Mouse (Mus musculus) midbrain, postnatal 0 days (tissue): ENCODE data around the gene Lep. TPM values are rescaled to one million over a fixed set of nuclear protein-coding genes. Genes with fewer than 3 reads are reported as not detected.

Experiments
- ATAC-seq: fragments of 200-750 bp; cut with Nextera tagmentation; 2 replicates; pipeline ENCODE4 v1.8.0; 2017; ENCODE audit warnings: moderate number of reproducible peaks, mild to moderate bottlenecking, moderate TSS enrichment, moderate library complexity; ENCODE audit not compliant: low FRiP score
- DNase-seq: peaks from one replicate; pipeline ENCODE4 v3.0.0-alpha.2; 2015; ENCODE audit warnings: low spot score
- H3K27ac ChIP-seq: fragments of 300-500 bp; sonication (generic); 2 replicates; pipeline ENCODE4 v1.5.1; 2014; ENCODE audit warnings: low read depth, mild to moderate bottlenecking, low read length, mixed read lengths
- H3K27me3 ChIP-seq: fragments of 300-500 bp; sonication (generic); 2 replicates; pipeline ENCODE4 v1.6.1; 2014; ENCODE audit warnings: low read length, control low read depth, mixed read lengths; ENCODE audit not compliant: insufficient read depth
- H3K36me3 ChIP-seq: fragments of 300-500 bp; sonication (generic); 2 replicates; pipeline ENCODE4 v1.6.1; 2014; ENCODE audit warnings: low read length, control low read depth, mixed read lengths; ENCODE audit not compliant: insufficient read depth
- H3K4me1 ChIP-seq: fragments of 300-500 bp; sonication (generic); 2 replicates; pipeline ENCODE4 v1.6.1; 2014; ENCODE audit warnings: mild to moderate bottlenecking, control low read depth, antibody characterized with exemption, low read length, mixed read lengths; ENCODE audit not compliant: insufficient read depth
- H3K4me2 ChIP-seq: fragments of 300-500 bp; sonication (generic); 2 replicates; pipeline ENCODE4 v1.6.1; 2014; ENCODE audit warnings: low read depth, mild to moderate bottlenecking, low read length, mixed read lengths; ENCODE audit not compliant: poor library complexity, severe bottlenecking
- H3K4me3 ChIP-seq: fragments of 300-500 bp; sonication (generic); 2 replicates; pipeline ENCODE4 v1.5.1; 2014; ENCODE audit warnings: low read depth, mild to moderate bottlenecking, low read length, moderate library complexity
- H3K9ac ChIP-seq: fragments of 300-500 bp; sonication (generic); replicated peaks from 2 replicates; pipeline ENCODE4 v1.6.1; 2014; ENCODE audit warnings: mild to moderate bottlenecking, low read length, moderate library complexity, mixed read lengths; ENCODE audit not compliant: poor library complexity, severe bottlenecking
- H3K9me3 ChIP-seq: fragments of 300-500 bp; sonication (generic); 2 replicates; pipeline ENCODE4 v1.6.1; 2016; ENCODE audit warnings: low read length, control low read depth
- CTCF ChIP-seq: IDR thresholded peaks from 2 replicates; pipeline ENCODE4 v1.5.1; 2016; ENCODE audit warnings: antibody characterized with exemption, mild to moderate bottlenecking
- WGBS: fragments of 180-500 bp; shearing (Covaris S2); extraction: QIAGEN DNeasy Blood & Tissue Kit; methylation state at CpG from one replicate; pipeline ENCODE4 v1.1.7; 2014; 5-methylcytosine and 5-hydroxymethylcytosine counted together
- microRNA-seq: library from miRNA; unstranded; fragments of <30 nt; microRNA quantifications from one replicate; pipeline ENCODE4, GENCODE M21; 2016; ENCODE audit warnings: borderline number of aligned reads
- polyA plus RNA-seq: library from polyadenylated mRNA; unstranded; fragments of >200 nt; fragmentation: Nextera tagmentation; extraction: Ambion mirVana; gene quantifications from 2 replicates; pipeline ENCODE4 v1.2.1, GENCODE M21; 2015
- total RNA-seq: library from RNA; depleted of rRNA; stranded (reverse); fragments of >200 nt; gene quantifications from 2 replicates; pipeline ENCODE4 v1.2.3, GENCODE M21; 2014; rRNA removed

Gene Lep
- total and polyA plus RNA-seq, 2 experiments from 2014 or later: not detected

- whole genome bisulfite sequencing: 76% methylated on average over 7 of the region's 7 CpGs
- DNase-seq (no peak), ATAC-seq (no peak)
- Histone ChIP-seq H3K4me3 (no peak overlapping the region), H3K9me3 (no peaks in the 10 kb centered on the region), H3K4me2 (no peak overlapping the region), H3K27ac (no peak overlapping the region), H3K4me1 (no peaks in the 10 kb centered on the region), H3K27me3 (no peaks in the 10 kb centered on the region), H3K36me3 (no peaks in the 10 kb centered on the region), H3K9ac (no peak overlapping the region)
- no peak for TF ChIP-seq CTCF
These were observed 55.7 kb downstream of the Lep start for GRCm38 (mm10) chr6:29115756-29116155.

GRCm38 (mm10) chr6:29117417-29118104 lies 57.5 kb downstream of the Lep start:
- no peak overlapping the region for H3K9ac ChIP-seq
- H3K36me3 ChIP-seq: no peaks in the 10 kb centered on the region
- no peaks in the 10 kb centered on the region for H3K4me1 ChIP-seq
- DNase-seq (peak; percentile 73), ATAC-seq (peak; percentile 61; the same call in 1 of the 2 replicates)
- 41% methylated on average over 7 of the region's 7 CpGs for WGBS
- no peaks in the 10 kb centered on the region for H3K27me3 ChIP-seq
- H3K27ac ChIP-seq: no peak overlapping the region
- TF ChIP-seq CTCF: no peak
- H3K4me3 ChIP-seq: no peak overlapping the region
- H3K9me3 ChIP-seq: no peaks in the 10 kb centered on the region
- H3K4me2 ChIP-seq: no peak overlapping the region

DNA sequence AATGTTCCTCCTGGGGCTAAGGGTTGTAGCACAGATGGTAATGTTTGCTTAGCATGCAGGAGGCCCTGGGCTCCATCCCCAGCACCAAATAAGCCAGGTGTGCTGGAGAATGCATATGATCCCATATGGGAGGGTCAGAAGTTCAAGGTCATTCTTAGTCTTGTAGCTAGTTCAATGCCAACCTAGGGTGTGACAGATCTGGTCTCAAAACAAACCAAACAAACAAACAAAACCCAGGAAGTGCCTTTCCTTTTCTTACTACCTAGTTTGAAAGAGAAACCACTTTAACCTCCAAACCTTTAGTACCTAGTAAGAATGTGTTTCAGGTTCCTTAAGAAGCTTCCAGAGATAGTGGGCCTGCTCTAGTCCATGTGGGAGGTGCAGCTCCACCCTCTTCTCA lies 58.2 kb downstream of the Lep start:
- Histone ChIP-seq H3K4me2 (no peak overlapping the region), H3K27me3 (no peaks in the 10 kb centered on the region), H3K9ac (no peak overlapping the region), H3K27ac (no peak overlapping the region), H3K36me3 (no peaks in the 10 kb centered on the region), H3K4me1 (no peaks in the 10 kb centered on the region), H3K9me3 (no peaks in the 10 kb centered on the region), H3K4me3 (no peak overlapping the region)
- ATAC-seq: no peak
- no peak for TF ChIP-seq CTCF
- DNase-seq: no peak

- no peak for ATAC-seq
- H3K4me2 ChIP-seq: no peak overlapping the region
- no peak overlapping the region for H3K4me3 ChIP-seq
- 82% methylated on average over 4 of the region's 4 CpGs for WGBS
- no peaks in the 10 kb centered on the region for H3K9me3 ChIP-seq
- peaks cover under 1% of the 10 kb centered on the region; the same call in 1 of the 2 replicates for H3K36me3 ChIP-seq
- no peak for TF ChIP-seq CTCF
- H3K4me1 ChIP-seq: no peaks in the 10 kb centered on the region
- no peak overlapping the region for H3K27ac ChIP-seq
- no peak for DNase-seq
- H3K27me3 ChIP-seq: no peaks in the 10 kb centered on the region
- no peak overlapping the region for H3K9ac ChIP-seq
These were observed 58.9 kb downstream of the Lep start for GRCm38 (mm10) chr6:29118963-29119362.

DNA sequence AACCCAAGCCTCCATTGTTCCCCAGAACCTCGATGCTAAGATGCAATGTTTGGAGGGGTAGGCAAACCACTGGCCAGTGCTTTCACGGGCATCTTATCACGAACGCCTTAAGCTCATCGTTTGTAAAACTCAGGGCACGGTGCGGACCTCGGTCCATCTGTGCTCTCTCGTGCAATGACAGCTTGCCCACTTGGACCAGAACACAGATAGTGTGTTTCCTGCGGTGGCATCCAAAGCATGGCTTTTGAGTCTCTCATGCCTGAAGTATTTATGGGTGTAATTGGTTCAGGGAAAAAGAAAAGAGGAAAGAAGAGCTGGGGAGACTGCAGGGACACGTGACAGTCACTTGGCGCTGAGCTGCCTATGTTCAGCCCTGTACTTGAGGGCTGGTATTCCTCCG lies 60.0 kb downstream of the Lep start:
- Histone ChIP-seq H3K36me3 (peaks cover 9% of the 10 kb centered on the region; the same call in 1 of the 2 replicates), H3K9me3 (no peaks in the 10 kb centered on the region), H3K27ac (no peak overlapping the region), H3K4me1 (no peaks in the 10 kb centered on the region), H3K4me3 (no peak overlapping the region), H3K27me3 (no peaks in the 10 kb centered on the region), H3K4me2 (no peak overlapping the region), H3K9ac (no peak overlapping the region)
- 92% methylated on average over 13 of the region's 13 CpGs for WGBS
- DNase-seq (no peak), ATAC-seq (no peak)
- no peak for TF ChIP-seq CTCF

Small RNAs within 50 kb of the gene (microRNA-seq; reads per million reads assigned to microRNA genes)
- gene Mir129-1: 89.5 reads per million, percentile 42 among the genes with 10 or more reads in this experiment

Other genes with a start within 250 kb of the Lep start
- gene Lrrc4, start 228.5 kb upstream of the Lep start, total RNA-seq: 45.0 and 61.2 TPM in 2 replicates
- gene Lrrc4, start 228.5 kb upstream of the Lep start, polyA plus RNA-seq: 5.8 and 5.9 TPM in 2 replicates
- 17.8 and 25.2 TPM in 2 replicates for gene Rbm28, start 104.8 kb downstream of the Lep start, total RNA-seq
- gene Rbm28, start 104.8 kb downstream of the Lep start, polyA plus RNA-seq: 18.8 and 20.9 TPM in 2 replicates
- gene Prrt4, start 119.4 kb downstream of the Lep start, total RNA-seq: 31.9 and 40.2 TPM in 2 replicates
- gene Prrt4, start 119.4 kb downstream of the Lep start, polyA plus RNA-seq: 15.4 and 16.6 TPM in 2 replicates
- 35.6 and 37.5 TPM in 2 replicates for gene Impdh1, start 156.1 kb downstream of the Lep start, total RNA-seq
- gene Impdh1, start 156.1 kb downstream of the Lep start, polyA plus RNA-seq: 60.6 and 62.1 TPM in 2 replicates
- 14.4 and 21.2 TPM in 2 replicates for gene Hilpda, start 212.3 kb downstream of the Lep start, total RNA-seq
- gene Hilpda, start 212.3 kb downstream of the Lep start, polyA plus RNA-seq: 24.2 and 25.4 TPM in 2 replicates
- 0.44 and 0.52 TPM in 2 replicates for gene Fam71f2, start 219.4 kb downstream of the Lep start, total RNA-seq
- gene Fam71f2, start 219.4 kb downstream of the Lep start, polyA plus RNA-seq: 0.52 and 0.58 TPM in 2 replicates